Mouse (Mus musculus) heart, embryonic 14.5 days (tissue): Measurements from ENCODE around the gene Mllt6. TPM values are rescaled to one million over a fixed set of nuclear protein-coding genes. Genes with fewer than 3 reads are reported as not detected.

Source experiments
- ATAC-seq: fragments of 200-750 bp; cut with Nextera tagmentation; 2 replicates; pipeline ENCODE4 v1.8.0; 2017; ENCODE audit warnings: low read depth, moderate TSS enrichment; ENCODE audit not compliant: insufficient number of reproducible peaks, insufficient read depth, low FRiP score
- H3K27ac ChIP-seq, 2 experiments: fragments of 200-500 bp in 1 of 2; fragments of 300-500 bp in 1 of 2; sonication (generic) in 1 of 2; replicated peaks in 1 of 2; 2 replicates each; pipeline ENCODE4 v1.5.1; 2012 to 2014; ENCODE audit warnings: low read depth in 2 of 2, low read length in 2 of 2, control low read depth in 1 of 2, mild to moderate bottlenecking in 1 of 2, mixed read lengths in 1 of 2; ENCODE audit not compliant: control insufficient read depth in 1 of 2, insufficient read depth in 1 of 2
- H3K27me3 ChIP-seq: fragments of 300-500 bp; sonication (generic); 2 replicates; pipeline ENCODE4 v1.6.1; 2014; ENCODE audit warnings: mild to moderate bottlenecking, low read length, control low read depth; ENCODE audit not compliant: control insufficient read depth, insufficient read depth
- H3K36me3 ChIP-seq: fragments of 300-500 bp; sonication (generic); 2 replicates; pipeline ENCODE4 v1.6.1; 2014; ENCODE audit warnings: mild to moderate bottlenecking, control low read depth, low read length, mixed read lengths; ENCODE audit not compliant: control insufficient read depth, insufficient read depth
- H3K4me1 ChIP-seq, 2 experiments: fragments of 200-500 bp in 1 of 2; fragments of 300-500 bp in 1 of 2; sonication (generic) in 1 of 2; 2 replicates each; pipeline ENCODE4 v1.6.1; 2012 to 2014; ENCODE audit warnings: low read length in 2 of 2, control low read depth in 1 of 2, mixed read lengths in 1 of 2; ENCODE audit not compliant: control insufficient read depth in 2 of 2, insufficient read depth in 2 of 2
- H3K4me2 ChIP-seq: fragments of 300-500 bp; sonication (generic); 2 replicates; pipeline ENCODE4 v1.6.1; 2014; ENCODE audit warnings: mild to moderate bottlenecking, low read length
- H3K4me3 ChIP-seq, 2 experiments: fragments of 200-500 bp in 1 of 2; fragments of 300-500 bp in 1 of 2; sonication (generic) in 1 of 2; 2 replicates each; pipeline ENCODE4 v1.5.1; 2012 to 2014; ENCODE audit warnings: low read length in 2 of 2, mild to moderate bottlenecking in 2 of 2, control low read depth in 1 of 2, low read depth in 1 of 2, moderate library complexity in 1 of 2; ENCODE audit not compliant: control insufficient read depth in 1 of 2, insufficient read depth in 1 of 2
- H3K9ac ChIP-seq: fragments of 300-500 bp; sonication (generic); 2 replicates; pipeline ENCODE4 v1.6.1; 2014; ENCODE audit warnings: mild to moderate bottlenecking, low read length
- H3K9me3 ChIP-seq: fragments of 300-500 bp; sonication (generic); 2 replicates; pipeline ENCODE4 v1.6.1; 2016; ENCODE audit warnings: low read length, control low read depth; ENCODE audit not compliant: control insufficient read depth
- WGBS: fragments of 180-500 bp; shearing (Covaris S2); extraction: QIAGEN DNeasy Blood & Tissue Kit; methylation state at CpG from one replicate; pipeline ENCODE4 v1.1.7; 2014; 5-methylcytosine and 5-hydroxymethylcytosine counted together
- polyA plus RNA-seq: library from polyadenylated mRNA; unstranded; fragments of >200 nt; fragmentation: Nextera tagmentation; extraction: Ambion mirVana; gene quantifications from 2 replicates; pipeline ENCODE4 v1.2.1, GENCODE M21; 2014

The Mllt6 gene
- polyA plus RNA-seq, result 3.2 and 3.3 TPM in 2 replicates

- peak within 1 kb of the TSS; percentile 95 for H3K9ac ChIP-seq
- H3K9me3 ChIP-seq, result no peaks in the 10 kb centered on the region
- H3K4me2 ChIP-seq, result peak within 1 kb of the TSS; percentile 86
- no peaks in the 10 kb centered on the region for H3K27me3 ChIP-seq
- peaks cover 29% of the 10 kb centered on the region for H3K36me3 ChIP-seq
- ATAC-seq, result peak; percentile 33; the same call in 1 of the 2 replicates
- H3K4me3 ChIP-seq, result peak within 1 kb of the TSS; percentile 73 to 90
- peaks cover 32 to 38% of the 10 kb centered on the region in 2 experiments for H3K4me1 ChIP-seq
- under 1% methylated on average over 22 of the region's 76 CpGs for WGBS
- H3K27ac ChIP-seq, result peak within 1 kb of the TSS; percentile 90 to 92
These were observed at the start of gene Mllt6 for GRCm38 (mm10) chr11:97662893-97663527. Gene Mllt6, plus strand, starts transcription at chr11:97663414.

GRCm38 (mm10) chr11:97615276-97615675 is 47.9 kb upstream of the Mllt6 start:
- H3K9ac ChIP-seq, result no peak overlapping the region
- peaks cover 31% of the 10 kb centered on the region for H3K27me3 ChIP-seq
- ATAC-seq, result no peak
- no peak overlapping the region for H3K27ac ChIP-seq
- 73% methylated on average over 4 of the region's 4 CpGs for WGBS
- no peaks in the 10 kb centered on the region for H3K36me3 ChIP-seq
- no peaks in the 10 kb centered on the region; a peak in 1 of 4 replicates for H3K4me1 ChIP-seq
- no peak overlapping the region for H3K4me2 ChIP-seq
- H3K4me3 ChIP-seq, result no peak overlapping the region
- H3K9me3 ChIP-seq, result no peaks in the 10 kb centered on the region

DNA sequence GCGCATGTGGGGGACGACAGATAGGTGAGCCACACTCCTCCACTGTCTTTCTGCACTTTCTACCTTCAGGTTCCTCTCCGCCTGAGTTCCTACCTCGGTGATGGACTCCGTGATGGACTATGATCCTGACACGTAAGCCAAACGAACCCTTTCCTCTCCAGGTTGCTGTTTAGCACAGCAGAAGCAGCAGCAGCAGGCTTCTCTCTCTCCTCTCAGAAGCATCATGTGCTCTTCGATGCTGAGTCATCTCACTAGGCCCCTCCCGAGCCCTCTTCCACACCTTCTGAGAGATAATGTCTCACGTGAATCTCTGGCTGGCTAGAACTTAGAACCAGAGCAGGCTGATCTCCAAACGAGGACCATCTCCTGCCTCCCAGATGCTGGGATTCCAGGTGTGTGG is 44.8 kb upstream of the Mllt6 start:
- Histone ChIP-seq H3K4me1 (no peaks in the 10 kb centered on the region), H3K4me3 (no peak overlapping the region), H3K36me3 (no peaks in the 10 kb centered on the region), H3K4me2 (no peak overlapping the region), H3K27ac (no peak overlapping the region), H3K9me3 (no peaks in the 10 kb centered on the region), H3K27me3 (peaks cover 32% of the 10 kb centered on the region), H3K9ac (no peak overlapping the region)
- no peak for ATAC-seq
- 52% methylated on average over 11 of the region's 11 CpGs for WGBS

- Histone ChIP-seq H3K4me2 (no peak overlapping the region), H3K27me3 (peaks cover 42% of the 10 kb centered on the region), H3K4me1 (no peaks in the 10 kb centered on the region), H3K9ac (no peak overlapping the region), H3K36me3 (no peaks in the 10 kb centered on the region), H3K4me3 (no peak overlapping the region), H3K9me3 (no peaks in the 10 kb centered on the region), H3K27ac (no peak overlapping the region)
- no peak; the same call in 1 of the 2 replicates for ATAC-seq
- WGBS, result 52% methylated on average over 5 of the region's 5 CpGs
These were observed 43.8 kb upstream of the Mllt6 start for GRCm38 (mm10) chr11:97619391-97619795.

GRCm38 (mm10) chr11:97622440-97622839 is 40.8 kb upstream of the Mllt6 start:
- peaks cover 57% of the 10 kb centered on the region for H3K27me3 ChIP-seq
- no peak for ATAC-seq

GRCm38 (mm10) chr11:97623166-97623565 is 40.0 kb upstream of the Mllt6 start:
- Histone ChIP-seq H3K4me2 (no peak overlapping the region), H3K4me3 (no peak overlapping the region), H3K27me3 (peaks cover 58% of the 10 kb centered on the region), H3K9ac (no peak overlapping the region), H3K4me1 (no peaks in the 10 kb centered on the region; a peak in 1 of 4 replicates), H3K36me3 (no peaks in the 10 kb centered on the region), H3K27ac (no peak overlapping the region), H3K9me3 (no peaks in the 10 kb centered on the region)
- ATAC-seq, result no peak
- WGBS, result 48% methylated on average over 9 of the region's 9 CpGs

More at GRCm38 (mm10) chr11:97622440-97622839, 40.8 kb upstream of the Mllt6 start:
- Histone ChIP-seq H3K4me3 (no peak overlapping the region), H3K9ac (no peak overlapping the region), H3K9me3 (no peaks in the 10 kb centered on the region), H3K4me1 (no peaks in the 10 kb centered on the region; a peak in 1 of 4 replicates), H3K27ac (no peak overlapping the region), H3K36me3 (no peaks in the 10 kb centered on the region), H3K4me2 (no peak overlapping the region)
- 3% methylated on average over 6 of the region's 6 CpGs for WGBS

DNA sequence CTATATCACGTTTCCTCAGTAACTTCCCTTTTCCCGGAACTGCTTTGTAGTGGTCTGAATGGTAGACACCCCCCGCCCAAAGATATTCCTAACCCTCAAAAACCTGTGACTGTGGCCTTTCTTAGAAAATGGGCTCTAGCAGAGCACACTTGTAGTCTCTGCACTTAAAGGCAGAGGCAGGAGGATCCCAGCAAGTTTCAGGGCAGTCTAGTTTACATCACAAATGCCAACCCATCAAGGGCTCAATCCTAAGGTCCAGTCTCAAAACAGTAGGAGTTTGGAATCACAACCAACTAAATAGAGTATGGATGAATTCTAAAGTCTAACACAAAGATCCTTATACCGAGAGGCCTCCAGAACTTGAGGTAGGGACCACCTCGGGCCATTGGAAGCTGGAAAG is 37.7 kb upstream of the Mllt6 start:
- H3K27me3 ChIP-seq, result peaks cover 72% of the 10 kb centered on the region
- H3K27ac ChIP-seq, result no peak overlapping the region
- no peaks in the 10 kb centered on the region for H3K36me3 ChIP-seq
- H3K4me1 ChIP-seq, result peaks cover 2 to 7% of the 10 kb centered on the region in 2 experiments; a peak in 2 of 4 replicates
- no peaks in the 10 kb centered on the region for H3K9me3 ChIP-seq
- no peak overlapping the region for H3K9ac ChIP-seq
- no peak overlapping the region for H3K4me3 ChIP-seq
- no peak overlapping the region for H3K4me2 ChIP-seq
- ATAC-seq, result no peak
- WGBS, result 58% methylated on average over 5 of the region's 5 CpGs

GRCm38 (mm10) chr11:97626431-97626830 is 36.8 kb upstream of the Mllt6 start:
- 9% methylated on average over 13 of the region's 13 CpGs for WGBS
- no peak overlapping the region for H3K27ac ChIP-seq
- H3K27me3 ChIP-seq, result peaks cover 81% of the 10 kb centered on the region

More at GRCm38 (mm10) chr11:97626431-97626830, 36.8 kb upstream of the Mllt6 start:
- no peak overlapping the region for H3K4me2 ChIP-seq
- H3K36me3 ChIP-seq, result no peaks in the 10 kb centered on the region
- H3K9me3 ChIP-seq, result no peaks in the 10 kb centered on the region
- no peak overlapping the region for H3K9ac ChIP-seq
- ATAC-seq, result no peak
- peaks cover 2 to 7% of the 10 kb centered on the region in 2 experiments; a peak in 2 of 4 replicates for H3K4me1 ChIP-seq
- no peak overlapping the region for H3K4me3 ChIP-seq
